Comparison of ENCODE assay signal across 7 mouse cellular contexts in genomic region chr9:40877881-40878235, GRCm38 (mm10). TPM values are rescaled to one million over a fixed set of nuclear protein-coding genes. Genes with fewer than 3 reads are reported as not detected.
A peak's percentile ranks its signal among the peaks of the same experiment; 100 is the strongest.
DNase-seq lines count a peak whose midpoint lies in the region; ATAC-seq lines count a peak whose summit lies in the region.

No protein-coding gene starts in this region.

- peaks cover 14% of the 10 kb centered on the region for H3K4me1 ChIP-seq in megakaryocyte, embryonic 14.5 days
- H3K4me1 ChIP-seq in forebrain, embryonic 13.5 days: peaks cover 13% of the 10 kb centered on the region; the same call in 1 of the 2 replicates
- H3K4me1 ChIP-seq in liver, embryonic 13.5 days (replicated peaks): no peaks in the 10 kb centered on the region

- H3K4me2 ChIP-seq in forebrain, embryonic 13.5 days: peak overlapping the region; percentile 38
- H3K4me2 ChIP-seq in liver, embryonic 13.5 days: 0 out of 2 replicates have a peak overlapping the region, but pooled peaks have one; percentile 21

- 0 out of 2 replicates have a peak, but pooled peaks cover 3% of the 10 kb centered on the region for H3K9me3 ChIP-seq in megakaryocyte, embryonic 14.5 days
- H3K9me3 ChIP-seq in forebrain, embryonic 13.5 days (replicated peaks): no peaks in the 10 kb centered on the region
- no peaks in the 10 kb centered on the region for H3K9me3 ChIP-seq in liver, embryonic 13.5 days (replicated peaks)

- WGBS in forebrain, embryonic 13.5 days: 1% methylated on average over 29 of the region's 29 CpGs
- WGBS in liver, embryonic 13.5 days (ENCODE audit: insufficient replicate concordance): 2% methylated on average over 29 of the region's 29 CpGs

- H3K36me3 ChIP-seq in megakaryocyte, embryonic 14.5 days (replicated peaks; ENCODE audit: low read length): no peaks in the 10 kb centered on the region
- no peaks in the 10 kb centered on the region for H3K36me3 ChIP-seq in forebrain, embryonic 13.5 days (ENCODE audit: poor library complexity, severe bottlenecking)
- no peaks in the 10 kb centered on the region for H3K36me3 ChIP-seq in liver, embryonic 13.5 days

- ATAC-seq in megakaryocyte, adult 5-6 weeks (ENCODE audit: poor library complexity, severe bottlenecking): no peak
- ATAC-seq in forebrain, embryonic 13.5 days: no peak
- no peak for ATAC-seq in liver, embryonic 13.5 days (ENCODE audit: low read depth)

- peak overlapping the region; percentile 77 for H3K4me3 ChIP-seq in megakaryocyte, embryonic 14.5 days (replicated peaks)
- H3K4me3 ChIP-seq in forebrain, embryonic 13.5 days: peak overlapping the region; percentile 24; the same call in 1 of the 2 replicates
- peak overlapping the region; percentile 29 for H3K4me3 ChIP-seq in liver, embryonic 13.5 days (replicated peaks)

- no peak overlapping the region for H3K27ac ChIP-seq in forebrain, embryonic 13.5 days
- H3K27ac ChIP-seq in liver, embryonic 13.5 days: no peak overlapping the region

- H3K9ac ChIP-seq in forebrain, embryonic 13.5 days: no peak overlapping the region
- H3K9ac ChIP-seq in liver, embryonic 13.5 days: no peak overlapping the region

- peaks cover 85% of the 10 kb centered on the region for H3K27me3 ChIP-seq in megakaryocyte, embryonic 14.5 days (replicated peaks)
- peaks cover 98% of the 10 kb centered on the region for H3K27me3 ChIP-seq in forebrain, embryonic 13.5 days
- peaks cover 99% of the 10 kb centered on the region for H3K27me3 ChIP-seq in liver, embryonic 13.5 days

- DNase-seq in liver, embryonic 13.5 days: no peak
- peak; percentile 11 for DNase-seq in testis, postnatal 14 days (ENCODE audit: low spot score)
- no peak for DNase-seq in adrenal gland, postnatal 4 days (ENCODE audit: low spot score in 2 of 2)
- DNase-seq in natural killer cell, adult 2 months (ENCODE audit: low spot score in 2 of 2): no peak

RNA-seq across cellular contexts. Expression of gene Bsx, which starts 3.9 kb away (rescaled TPM):
- not detected in 2 replicates for polyA plus RNA-seq in megakaryocyte, embryonic 14.5 days (2012; ENCODE audit: insufficient read depth, low replicate concordance)
- not detected in 2 replicates for total RNA-seq in megakaryocyte, adult 5-6 weeks (2015)
- total RNA-seq in megakaryocyte, adult 5-6 weeks (2017): not detected in 2 replicates
- polyA plus RNA-seq in forebrain, embryonic 13.5 days (2015; fragmentation: Nextera tagmentation; extraction: Ambion mirVana): 0.69 and 1.6 TPM in 2 replicates
- polyA plus RNA-seq in liver, embryonic 13.5 days (2015; fragmentation: Nextera tagmentation; extraction: Ambion mirVana): not detected in 2 replicates
- total RNA-seq in adrenal gland, postnatal 4 days (2021): under 1 TPM in 1 of 2 experiments, not detected in 1; 0.08 TPM

Comparison
In these comparisons a context has a peak if more than half of its experiments do, and no peak if none do; other contexts are left out.
1. H3K4me3 ChIP-seq: peak in every context shown above with its lines; median percentile 77 in megakaryocyte, embryonic 14.5 days; 29 in liver, embryonic 13.5 days; 24 in forebrain, embryonic 13.5 days.